Mouse (Mus musculus) testis, adult 10 weeks (tissue): ENCODE data around the gene Slc13a5. TPM values are rescaled to one million over a fixed set of nuclear protein-coding genes. Genes with fewer than 3 reads are reported as not detected.

Experiments used
- polyA plus RNA-seq: library from polyadenylated mRNA; stranded (reverse); fragments of 350-450 nt; fragmentation: Illumina TruSeq; extraction: RNeasy Lipid Tissue Mini Kit (QIAGEN cat#74804); gene quantifications from one replicate; pipeline ENCODE4 v1.2.3, GENCODE M21; 2014; ENCODE audit warnings: low read depth, low replicate concordance

Gene Slc13a5
- polyA plus RNA-seq, result 11.3 TPM

GRCm38 (mm10) chr11:72266960-72267560 is at the start of gene Slc13a5:
Gene Slc13a5, minus strand, starts transcription at chr11:72267222.

GRCm38 (mm10) chr11:72314151-72314895 is 47.3 kb upstream of the Slc13a5 start, which contains the start of gene Fbxo39:
Gene Fbxo39, plus strand, starts transcription at chr11:72314444.

GRCm38 (mm10) chr11:72301334-72301733 is 34.3 kb upstream of the Slc13a5 start, which contains the start of gene Xaf1:
Gene Xaf1, plus strand, starts transcription at chr11:72301629.

GRCm38 (mm10) chr11:72215410-72215797 is 51.6 kb downstream of the Slc13a5 start, which contains the start of gene Med31:
Gene Med31, minus strand, starts transcription at chr11:72215592.

GRCm38 (mm10) chr11:72207204-72207833 is 59.7 kb downstream of the Slc13a5 start, which contains the start of the genes 4933427D14Rik and Txndc17:
Gene 4933427D14Rik, minus strand, starts transcription at chr11:72207459.
Gene Txndc17, plus strand, starts transcription at chr11:72207547.

GRCm38 (mm10) chr11:72206341-72207203 is 60.5 kb downstream of the Slc13a5 start, which contains the start of gene Gm43951:
Gene Gm43951, minus strand, starts transcription at chr11:72206840.

Other genes with a start within 250 kb of the Slc13a5 start
- gene Aipl1, start 229.7 kb downstream of the Slc13a5 start, polyA plus RNA-seq, result 0.25 TPM
- gene Pimreg, start 225.2 kb downstream of the Slc13a5 start, polyA plus RNA-seq, result 0.14 TPM
- gene Pitpnm3, start 131.4 kb downstream of the Slc13a5 start, polyA plus RNA-seq, result 0.53 TPM
- 0.13 TPM for gene Gm43951, start 60.4 kb downstream of the Slc13a5 start, polyA plus RNA-seq
- gene 4933427D14Rik, start 59.8 kb downstream of the Slc13a5 start, polyA plus RNA-seq, result 62.7 TPM
- gene Txndc17, start 59.7 kb downstream of the Slc13a5 start, polyA plus RNA-seq, result 25.3 TPM
- 21.0 TPM for gene Med31, start 51.6 kb downstream of the Slc13a5 start, polyA plus RNA-seq
- gene Xaf1, start 34.4 kb upstream of the Slc13a5 start, polyA plus RNA-seq, result 6.1 TPM
- gene Fbxo39, start 47.2 kb upstream of the Slc13a5 start, polyA plus RNA-seq, result 34.9 TPM
- 173 TPM for gene Tekt1, start 95.2 kb upstream of the Slc13a5 start, polyA plus RNA-seq
- gene Smtnl2, start 144.5 kb upstream of the Slc13a5 start, polyA plus RNA-seq, result 1.2 TPM
- gene Ggt6, start 168.3 kb upstream of the Slc13a5 start, polyA plus RNA-seq, result not detected
- 13.4 TPM for gene Mybbp1a, start 174.1 kb upstream of the Slc13a5 start, polyA plus RNA-seq
- gene Spns2, start 222.7 kb upstream of the Slc13a5 start, polyA plus RNA-seq, result 0.57 TPM